Mouse (Mus musculus): ENCODE results near the gene Gm14325. TPM values are rescaled to one million over a fixed set of nuclear protein-coding genes. Genes with fewer than 3 reads are reported as not detected.
A peak's percentile ranks its signal among the peaks of the same experiment; 100 is the strongest.
"Not testable (repeated sequence)": the region's sequence is repeated elsewhere in the genome, so short reads cannot be mapped to it uniquely, and the experiment has no call there.

Gene Gm14325
- 100 to 1,000 TPM; 121 to 137 TPM for total RNA-seq (2021)
- long read RNA-seq, experiment 1, transcript Gm14325-202 (3 exons, 310 nt): major isoform, 23 of 28 reads
- long read RNA-seq, experiment 1, partial matches to known transcripts: 2 of 28 reads
- long read RNA-seq, experiment 1, other reads (novel, unspliced or antisense): 2 of 28 reads
- long read RNA-seq, experiment 2, transcript Gm14325-202 (3 exons, 310 nt): major isoform, 34 of 39 reads
- long read RNA-seq, experiment 2, partial matches to known transcripts: 1 of 39 reads
- long read RNA-seq, experiment 2, other reads (novel, unspliced or antisense): 4 of 39 reads

GRCm38 (mm10) chr2:177839901-177840663 lies at the start of gene Gm14325:
Gene Gm14325, minus strand, starts transcription at chr2:177840336.
- peak in 1 of 2 experiments; percentile 53 for DNase-seq (ENCODE audit: low spot score in 2 of 2)

- peak in 1 of 2 experiments; percentile 2 for DNase-seq (ENCODE audit: low spot score in 2 of 2)
Measured at GRCm38 (mm10) chr2:177887743-177888142, 47.6 kb upstream of the Gm14325 start.

- DNase-seq (ENCODE audit: low spot score in 2 of 2): not testable (repeated sequence)
Measured at GRCm38 (mm10) chr2:177862254-177862653, 22.1 kb upstream of the Gm14325 start.

- not testable (repeated sequence) for DNase-seq (ENCODE audit: low spot score in 2 of 2)
Measured at GRCm38 (mm10) chr2:177843666-177844065, 3.5 kb upstream of the Gm14325 start.

GRCm38 (mm10) chr2:177836756-177837155 lies 3.4 kb downstream of the Gm14325 start:
- DNase-seq (ENCODE audit: low spot score in 2 of 2): not testable (repeated sequence)

- not testable (repeated sequence) for DNase-seq (ENCODE audit: low spot score in 2 of 2)
Measured at GRCm38 (mm10) chr2:177835733-177836536, 4.2 kb downstream of the Gm14325 start.

- not testable (repeated sequence) for DNase-seq (ENCODE audit: low spot score in 2 of 2)
Measured at GRCm38 (mm10) chr2:177821952-177822351, 18.2 kb downstream of the Gm14325 start.

GRCm38 (mm10) chr2:177806170-177806569 lies 34.0 kb downstream of the Gm14325 start:
- DNase-seq (ENCODE audit: low spot score in 2 of 2): not testable (repeated sequence)

- DNase-seq (ENCODE audit: low spot score in 2 of 2): not testable (repeated sequence)
Measured at GRCm38 (mm10) chr2:177787351-177787750, 52.8 kb downstream of the Gm14325 start.

Other genes starting within 250 kb of the Gm14325 start
- gene Gm14322, start 81.0 kb downstream of the Gm14325 start, total RNA-seq (2021): 10 to 100 TPM; 26.3 to 27.5 TPM
- gene Gm14327, start 56.8 kb upstream of the Gm14325 start, total RNA-seq (2021): 1 to 10 TPM; 5.2 to 5.3 TPM
- 1 to 10 TPM in 1 of 2 experiments, under 1 TPM in 1; 0.95 to 1.4 TPM for gene Zfp972, start 85.3 kb upstream of the Gm14325 start, total RNA-seq (2021)
- gene Gm14326, start 117.0 kb upstream of the Gm14325 start, total RNA-seq (2021): 10 to 100 TPM; 26.7 to 31.6 TPM
- gene Zfp971, start 182.9 kb upstream of the Gm14325 start, total RNA-seq (2021): 10 to 100 TPM; 25.2 to 26.4 TPM
- 10 to 100 TPM; 14.9 to 16.5 TPM for gene Zfp931, start 238.1 kb upstream of the Gm14325 start, total RNA-seq (2021)